Mouse (Mus musculus): ENCODE results near the gene Colec11.

The Colec11 gene

DNA sequence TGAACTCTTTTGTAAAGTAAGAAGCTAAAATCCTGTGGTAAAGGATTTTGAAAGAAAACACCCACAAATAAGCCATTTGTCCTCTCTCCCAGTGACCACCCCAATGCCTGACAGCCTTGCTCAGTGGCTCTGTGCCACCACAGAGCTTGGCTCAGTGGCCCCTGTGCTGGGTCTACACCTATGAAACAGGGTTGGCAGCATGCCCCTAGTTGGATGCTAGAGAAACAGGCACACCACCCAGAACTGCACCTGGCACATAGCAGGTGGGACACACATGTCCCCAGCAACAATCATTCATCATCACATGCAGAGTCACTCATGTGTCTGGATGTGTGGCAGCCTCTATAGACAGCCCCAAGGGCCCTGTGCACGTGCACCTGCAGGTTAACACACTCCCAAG, 19.7 kb downstream of the Colec11 start:
- no peak for DNase-seq (ENCODE audit: low spot score in 2 of 2)

GRCm38 (mm10) chr12:28602259-28602658, 20.9 kb downstream of the Colec11 start:
- DNase-seq (ENCODE audit: low spot score in 2 of 2) = no peak

- DNase-seq (ENCODE audit: low spot score in 2 of 2) = no peak
These were observed 24.6 kb downstream of the Colec11 start for GRCm38 (mm10) chr12:28598526-28598991.

DNA sequence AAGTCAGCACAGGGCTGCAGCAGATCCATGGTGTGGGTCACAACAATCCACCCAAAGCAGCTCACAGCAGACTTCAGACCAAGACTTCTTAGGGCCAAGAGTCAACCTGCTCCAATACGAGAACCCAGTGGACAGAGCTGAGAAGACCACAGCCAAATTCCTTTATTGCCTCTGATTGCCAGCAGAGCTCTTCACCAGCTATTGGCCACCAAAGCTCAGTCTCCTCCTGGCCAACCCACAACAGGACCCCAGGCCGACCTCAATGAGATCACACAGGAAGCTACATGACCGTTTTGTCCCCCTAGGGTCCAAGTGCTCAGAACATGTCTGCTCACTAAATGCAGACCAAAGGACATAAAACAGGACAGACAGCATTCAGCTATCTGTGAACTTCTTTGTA, 25.1 kb downstream of the Colec11 start:
- no peak for DNase-seq (ENCODE audit: low spot score in 2 of 2)

DNA sequence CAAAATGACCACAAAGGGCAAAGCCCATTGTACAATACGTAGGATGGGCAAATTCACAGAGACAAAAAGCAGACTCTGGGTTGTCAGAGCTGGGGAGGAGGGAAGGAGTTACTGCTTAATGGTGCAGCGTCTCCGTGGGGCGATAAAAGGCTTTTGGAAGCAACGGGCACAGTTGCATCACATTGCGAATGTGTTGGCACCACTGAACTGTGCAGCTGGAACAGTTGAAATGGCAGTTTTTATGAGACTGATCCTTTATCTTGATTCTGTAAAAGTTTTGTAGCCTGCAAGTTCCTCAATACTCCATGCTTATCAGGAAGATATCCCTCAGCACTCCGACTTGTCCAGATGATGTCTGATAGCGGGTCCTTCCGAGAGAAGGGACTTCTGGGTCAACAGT, 25.5 kb downstream of the Colec11 start:
- DNase-seq (ENCODE audit: low spot score in 2 of 2) = no peak

- DNase-seq (ENCODE audit: low spot score in 2 of 2) = no peak
These were observed 26.3 kb downstream of the Colec11 start for GRCm38 (mm10) chr12:28596851-28597250.

GRCm38 (mm10) chr12:28590428-28590827, 32.7 kb downstream of the Colec11 start:
- no peak for DNase-seq (ENCODE audit: low spot score in 2 of 2)

- peak; percentile 87 to 94 for DNase-seq (ENCODE audit: low spot score in 2 of 2)
These were observed 33.9 kb downstream of the Colec11 start for GRCm38 (mm10) chr12:28589090-28589868.

DNA sequence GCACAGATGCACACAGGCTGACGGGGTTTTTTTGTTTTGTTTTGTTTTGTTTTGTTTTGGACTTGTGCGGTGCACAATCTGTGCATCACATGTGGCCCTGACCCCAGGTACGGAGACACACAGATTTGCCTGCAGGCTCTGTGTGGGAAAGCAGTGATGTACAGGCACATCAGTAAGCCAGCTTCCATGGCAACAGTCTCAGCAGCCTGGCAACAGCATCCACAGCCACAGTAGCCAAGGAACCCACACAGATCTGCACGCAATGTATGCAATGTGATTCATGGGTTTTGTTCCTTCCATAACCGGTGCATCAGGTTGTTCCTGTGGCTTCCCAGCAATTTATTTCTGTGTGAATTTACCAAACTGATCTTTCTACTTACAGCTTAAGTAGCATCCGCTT, 35.2 kb downstream of the Colec11 start:
- peak; percentile 69 to 88 for DNase-seq (ENCODE audit: low spot score in 2 of 2)

DNA sequence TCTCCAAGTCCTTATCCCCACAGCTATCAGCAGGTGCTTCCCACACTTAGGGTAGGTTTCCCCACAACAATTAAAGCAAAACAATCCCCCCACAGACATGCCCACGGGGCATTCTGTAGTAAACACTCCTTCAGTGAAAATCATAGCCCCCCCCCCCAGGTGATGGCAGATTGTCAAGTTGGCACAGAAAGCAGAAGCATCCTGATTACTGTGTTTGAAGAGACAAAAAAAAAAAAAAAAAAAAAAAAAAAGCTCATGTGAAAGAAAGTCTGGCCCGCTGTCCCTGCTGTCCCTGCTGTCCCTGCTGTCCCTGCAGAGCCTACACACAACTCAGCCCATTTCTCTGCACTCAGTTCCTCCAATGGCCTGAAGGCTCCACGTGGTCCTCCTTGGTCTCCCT, 39.1 kb downstream of the Colec11 start:
- no peak for DNase-seq (ENCODE audit: low spot score in 2 of 2)

GRCm38 (mm10) chr12:28582423-28582822, 40.8 kb downstream of the Colec11 start, which contains the start of gene Allc:
TSS of gene Allc (minus strand) at chr12:28582523.
- DNase-seq (ENCODE audit: low spot score in 2 of 2) = no peak

DNA sequence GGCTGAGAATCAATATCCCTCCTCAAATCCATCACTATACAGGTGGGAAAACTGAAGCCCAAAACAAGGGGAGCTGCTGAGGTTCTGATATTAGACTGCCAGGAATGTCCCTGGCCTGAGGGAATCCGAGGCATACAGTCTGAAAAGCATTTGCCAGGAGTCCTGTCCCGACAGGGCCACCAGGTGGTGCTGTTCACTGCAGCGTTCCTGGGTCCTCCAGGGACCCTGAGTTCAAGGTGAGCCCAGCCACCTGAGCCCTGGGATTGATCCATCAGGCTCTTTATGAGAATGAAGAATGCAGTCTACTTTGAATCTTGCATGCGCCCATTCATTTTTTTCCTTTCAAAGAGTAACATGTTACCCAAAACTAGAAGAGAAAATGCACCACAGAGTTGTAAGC, 44.0 kb downstream of the Colec11 start:
- DNase-seq (ENCODE audit: low spot score in 2 of 2) = no peak

GRCm38 (mm10) chr12:28578147-28578546, 45.0 kb downstream of the Colec11 start:
- DNase-seq (ENCODE audit: low spot score in 2 of 2) = peak in 1 of 2 experiments; percentile 28

GRCm38 (mm10) chr12:28575366-28576070, 47.7 kb downstream of the Colec11 start:
- no peak for DNase-seq (ENCODE audit: low spot score in 2 of 2)

DNA sequence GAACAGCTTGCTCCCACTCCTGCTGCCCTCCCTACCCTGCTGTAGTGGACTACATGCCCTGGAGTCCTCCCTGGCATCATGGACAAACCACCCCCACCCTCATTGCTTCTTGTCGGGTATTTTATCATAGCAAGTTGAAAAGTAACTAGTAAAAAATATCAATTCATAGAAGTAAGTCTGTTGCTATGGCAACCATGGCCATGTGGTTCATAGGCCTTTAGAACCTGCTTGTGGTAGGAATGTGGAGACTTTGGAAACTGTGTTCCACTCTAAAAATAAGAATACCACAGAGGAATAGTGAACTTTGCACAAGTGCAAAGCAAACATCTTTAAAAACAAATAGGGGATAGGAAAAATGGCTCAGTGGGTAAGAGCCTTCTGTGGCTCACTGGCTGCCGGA, 50.9 kb downstream of the Colec11 start:
- DNase-seq (ENCODE audit: low spot score in 2 of 2) = no peak

GRCm38 (mm10) chr12:28552299-28552698, 70.9 kb downstream of the Colec11 start, which contains the start of gene Dcdc2c:
TSS of gene Dcdc2c (minus strand) at chr12:28552399.
- DNase-seq (ENCODE audit: low spot score in 2 of 2) = no peak

GRCm38 (mm10) chr12:28551775-28552174, 71.4 kb downstream of the Colec11 start:
- DNase-seq (ENCODE audit: low spot score in 2 of 2) = no peak

DNA sequence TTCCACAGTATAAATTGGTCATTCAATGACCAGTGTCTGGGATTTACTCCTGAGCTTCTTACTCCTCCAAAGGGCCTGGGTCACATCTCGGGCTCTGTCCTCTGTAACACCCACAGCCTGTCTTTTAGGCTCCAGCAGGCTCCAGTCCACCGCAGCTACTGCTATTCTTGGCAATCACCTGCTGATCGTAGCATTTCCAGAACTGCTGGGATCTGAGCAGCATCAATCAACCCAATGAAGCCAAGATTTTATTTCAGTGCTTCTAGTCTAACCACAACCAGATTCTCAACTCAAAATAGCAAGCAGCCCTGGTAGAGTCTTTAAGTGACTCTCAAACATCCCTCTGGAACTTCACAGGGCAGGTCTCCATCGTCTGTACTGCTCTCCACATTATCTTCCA, 74.3 kb downstream of the Colec11 start:
- DNase-seq (ENCODE audit: low spot score in 2 of 2) = no peak
